Mouse (Mus musculus) brown adipose tissue, adult 24 weeks (tissue): Measurements from ENCODE around the gene Il1r1. TPM values are rescaled to one million over a fixed set of nuclear protein-coding genes. Genes with fewer than 3 reads are reported as not detected.

Source experiments
- H3K27ac ChIP-seq: fragments of 200-500 bp; replicated peaks from 2 replicates; pipeline ENCODE4 v1.5.1; 2012; ENCODE audit warnings: low read depth, mild to moderate bottlenecking, low read length
- H3K4me1 ChIP-seq: fragments of 200-500 bp; 2 replicates; pipeline ENCODE4 v1.6.1; 2012; ENCODE audit warnings: low read length, mixed read lengths; ENCODE audit not compliant: control insufficient read depth, insufficient read depth, insufficient read length
- H3K4me3 ChIP-seq: fragments of 200-500 bp; 2 replicates; pipeline ENCODE4 v1.5.1; 2012; ENCODE audit warnings: low read depth, mild to moderate bottlenecking, low read length, moderate library complexity; ENCODE audit not compliant: insufficient read depth
- polyA plus RNA-seq: library from polyadenylated mRNA; stranded (reverse); fragments of >200 nt; gene quantifications from 2 replicates; pipeline ENCODE4 v1.2.4, GENCODE M21; 2012; ENCODE audit not compliant: missing spikeins, insufficient read depth, insufficient read length

Il1r1 gene
- polyA plus RNA-seq, 1 experiment = 6.2 TPM

GRCm38 (mm10) chr1:40220549-40220948 lies 4.3 kb upstream of the Il1r1 start:
- Histone ChIP-seq H3K4me3 (no peak overlapping the region), H3K27ac (no peak overlapping the region)

GRCm38 (mm10) chr1:40221864-40222263 lies 3.0 kb upstream of the Il1r1 start:
- Histone ChIP-seq H3K27ac (no peak overlapping the region), H3K4me3 (no peak overlapping the region), H3K4me1 (peaks cover 15% of the 10 kb centered on the region)

More at GRCm38 (mm10) chr1:40220549-40220948, 4.3 kb upstream of the Il1r1 start:
- peaks cover 15% of the 10 kb centered on the region for H3K4me1 ChIP-seq

DNA sequence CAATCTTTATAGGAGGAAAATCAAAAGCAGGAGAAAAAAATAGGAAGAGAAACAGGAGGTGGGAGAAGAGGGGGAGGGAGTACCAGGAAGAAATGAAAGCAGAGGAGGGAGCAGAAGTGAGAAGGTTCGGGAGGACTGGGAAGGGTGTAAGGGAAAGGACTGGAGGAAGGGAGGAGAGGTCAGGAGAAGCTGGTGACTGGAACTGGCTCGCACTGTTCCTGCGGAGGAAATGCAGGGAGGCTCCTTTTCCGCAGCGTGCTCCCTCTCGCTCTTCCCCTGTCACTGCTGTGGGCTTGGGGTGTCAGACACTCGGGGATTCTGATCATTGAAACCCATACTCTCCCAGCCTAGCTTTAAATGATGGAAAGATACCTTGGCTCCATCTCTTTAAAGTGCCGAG lies 2.2 kb upstream of the Il1r1 start:
- peaks cover 15% of the 10 kb centered on the region for H3K4me1 ChIP-seq
- peak overlapping the region; percentile 21 for H3K27ac ChIP-seq
- no peak overlapping the region for H3K4me3 ChIP-seq

- H3K27ac ChIP-seq = no peak overlapping the region
- peaks cover 15% of the 10 kb centered on the region for H3K4me1 ChIP-seq
- H3K4me3 ChIP-seq = no peak overlapping the region
These were observed 1.3 kb upstream of the Il1r1 start for GRCm38 (mm10) chr1:40223591-40223990.

DNA sequence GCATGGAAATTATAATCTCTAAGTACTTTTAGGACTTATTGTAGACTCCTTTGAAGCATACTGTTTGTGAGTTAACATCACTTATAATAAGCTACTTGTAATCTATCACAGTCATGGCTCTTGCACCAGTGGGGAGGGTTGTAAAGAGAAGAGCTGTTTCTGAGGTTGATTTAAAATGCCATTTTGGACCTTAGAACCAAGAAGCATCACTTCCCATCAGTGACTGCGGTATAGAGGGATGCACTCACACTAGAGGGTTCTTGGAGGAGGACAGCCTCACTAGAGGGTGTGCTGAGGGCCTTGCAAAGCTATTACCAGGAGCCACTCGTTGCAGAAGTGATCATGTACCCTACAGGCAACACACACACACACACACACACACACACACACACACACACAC lies 700 bp downstream of the Il1r1 start:
- Histone ChIP-seq H3K4me1 (peaks cover 17% of the 10 kb centered on the region), H3K4me3 (peak overlapping the region; percentile 23), H3K27ac (peak overlapping the region; percentile 16; the same call in 1 of the 2 replicates)

DNA sequence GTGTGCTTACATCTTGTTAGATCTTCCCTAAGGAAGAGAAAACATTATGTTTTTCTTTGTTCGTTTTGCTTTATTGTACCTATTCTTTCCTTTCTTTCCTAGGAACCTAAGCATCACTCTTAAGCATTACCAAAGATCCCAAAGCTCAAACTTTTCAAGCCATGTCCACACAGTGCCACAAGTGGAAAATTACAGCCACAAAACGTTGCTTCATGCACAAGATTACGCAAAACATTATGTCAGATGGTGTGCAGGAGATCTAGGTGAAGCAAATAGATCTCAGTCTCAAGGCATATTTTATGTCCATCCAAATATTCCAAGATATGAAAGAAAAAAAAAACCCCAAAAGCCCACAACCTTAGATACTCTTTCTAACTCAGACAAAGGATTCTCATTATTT lies 4.2 kb downstream of the Il1r1 start:
- H3K27ac ChIP-seq = no peak overlapping the region
- peaks cover 6% of the 10 kb centered on the region; the same call in 1 of the 2 replicates for H3K4me1 ChIP-seq
- no peak overlapping the region for H3K4me3 ChIP-seq

- Histone ChIP-seq H3K4me1 (peaks cover 2% of the 10 kb centered on the region; the same call in 1 of the 2 replicates), H3K4me3 (no peak overlapping the region), H3K27ac (no peak overlapping the region)
These were observed 4.9 kb downstream of the Il1r1 start for GRCm38 (mm10) chr1:40229771-40230280.

GRCm38 (mm10) chr1:40230336-40230735 lies 5.5 kb downstream of the Il1r1 start:
- H3K27ac ChIP-seq = peak overlapping the region; percentile 39; the same call in 1 of the 2 replicates

DNA sequence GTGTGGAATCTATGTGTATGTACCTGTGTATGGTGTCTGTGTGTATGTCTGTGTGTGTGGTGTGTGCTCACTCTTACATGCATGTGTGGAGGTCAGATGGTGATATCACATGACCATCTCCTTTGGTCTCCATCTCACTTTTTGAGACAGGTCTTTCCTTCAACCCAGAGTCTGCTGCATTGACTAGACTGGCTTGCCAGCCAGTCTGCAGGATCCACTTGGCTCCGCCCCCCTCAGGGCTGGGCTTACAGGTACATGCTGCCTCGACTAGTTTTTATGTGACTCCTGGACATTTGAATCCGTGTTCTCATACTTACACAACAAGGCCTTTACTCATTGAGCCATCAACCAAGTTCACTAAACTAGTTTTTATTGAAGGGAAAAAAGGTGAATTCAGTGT lies 6.2 kb downstream of the Il1r1 start:
- H3K4me3 ChIP-seq = no peak overlapping the region
- peaks cover 2% of the 10 kb centered on the region; the same call in 1 of the 2 replicates for H3K4me1 ChIP-seq
- no peak overlapping the region for H3K27ac ChIP-seq

More at GRCm38 (mm10) chr1:40230336-40230735, 5.5 kb downstream of the Il1r1 start:
- peaks cover 2% of the 10 kb centered on the region; the same call in 1 of the 2 replicates for H3K4me1 ChIP-seq
- no peak overlapping the region for H3K4me3 ChIP-seq

DNA sequence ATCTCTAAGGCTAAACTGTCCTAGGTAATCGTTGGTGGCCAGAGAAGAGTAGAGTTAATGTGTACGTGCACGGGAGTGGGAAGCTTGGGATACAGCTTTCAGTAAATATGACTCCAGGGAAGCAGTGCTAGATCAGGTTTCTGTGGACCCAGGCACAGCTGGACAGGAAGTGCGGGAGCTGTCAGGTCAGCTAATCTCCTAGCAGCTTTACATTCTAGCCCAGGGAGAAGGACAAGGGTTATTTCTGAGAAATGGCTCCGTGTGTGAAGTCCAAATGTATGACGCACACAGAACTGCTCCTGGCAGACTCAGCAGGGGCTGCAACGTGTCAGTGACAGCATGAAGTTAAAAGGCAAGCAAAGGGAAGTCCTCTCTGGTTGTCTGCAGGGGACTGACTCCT lies 8.3 kb downstream of the Il1r1 start:
- Histone ChIP-seq H3K4me1 (peaks cover 2% of the 10 kb centered on the region; the same call in 1 of the 2 replicates), H3K27ac (no peak overlapping the region), H3K4me3 (no peak overlapping the region)

GRCm38 (mm10) chr1:40233621-40234020 lies 8.7 kb downstream of the Il1r1 start:
- no peak overlapping the region for H3K27ac ChIP-seq
- H3K4me3 ChIP-seq = no peak overlapping the region
- H3K4me1 ChIP-seq = peaks cover 2% of the 10 kb centered on the region; the same call in 1 of the 2 replicates

DNA sequence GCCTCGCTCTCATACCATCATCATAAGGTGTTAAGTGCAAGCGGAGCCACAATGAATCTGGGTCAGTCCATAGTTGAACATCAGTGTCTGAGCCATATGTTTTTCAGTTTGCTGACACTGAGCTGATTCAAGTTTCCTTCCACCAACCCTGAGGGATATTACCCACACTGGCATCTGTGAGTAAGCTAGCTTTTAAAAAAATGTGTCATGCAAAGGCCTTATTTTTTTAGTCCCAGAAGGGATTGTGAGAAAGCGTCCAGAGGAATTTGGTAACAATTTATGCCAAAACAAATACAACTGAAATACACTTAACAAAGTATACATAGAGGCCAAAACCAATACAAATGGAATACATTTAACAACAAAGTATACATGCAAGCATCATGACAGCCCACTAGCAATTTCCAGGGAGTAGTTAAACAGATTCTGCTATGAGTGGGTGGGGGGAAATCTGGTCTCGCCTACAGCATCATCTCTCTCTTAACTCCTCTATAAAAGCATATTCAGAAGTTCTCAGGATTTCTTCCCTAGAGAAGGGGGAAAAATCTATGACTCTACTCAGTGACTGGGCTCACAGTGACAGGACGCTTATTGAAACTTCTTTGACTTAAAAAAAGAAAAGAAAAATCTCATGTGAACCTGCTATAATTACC lies 10.8 kb downstream of the Il1r1 start:
- H3K27ac ChIP-seq = no peak overlapping the region
- no peak overlapping the region for H3K4me3 ChIP-seq
- no peaks in the 10 kb centered on the region; the same call in 1 of the 2 replicates for H3K4me1 ChIP-seq

DNA sequence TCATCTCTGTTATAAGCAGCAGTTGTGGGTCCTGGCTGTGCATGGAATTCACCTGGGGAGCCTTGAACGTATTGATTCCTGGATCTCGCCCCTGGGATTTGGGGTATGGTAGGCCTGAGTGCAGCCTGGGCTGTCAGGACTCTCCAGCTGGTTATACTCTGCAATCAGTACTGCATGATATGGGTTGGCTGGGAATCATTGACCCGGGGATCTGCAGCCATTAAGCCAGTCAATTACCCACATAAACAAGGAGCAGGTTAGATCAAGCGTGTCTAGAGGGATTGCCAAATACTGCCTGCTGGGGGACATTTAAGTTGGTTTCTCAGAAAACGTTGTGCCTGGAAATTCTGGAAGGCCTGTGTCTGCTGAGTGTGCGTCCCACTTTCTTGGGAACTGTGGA lies 11.8 kb downstream of the Il1r1 start:
- Histone ChIP-seq H3K27ac (no peak overlapping the region), H3K4me3 (no peak overlapping the region), H3K4me1 (no peaks in the 10 kb centered on the region; the same call in 1 of the 2 replicates)

GRCm38 (mm10) chr1:40237094-40237493 lies 12.2 kb downstream of the Il1r1 start:
- Histone ChIP-seq H3K4me3 (no peak overlapping the region), H3K4me1 (no peaks in the 10 kb centered on the region; the same call in 1 of the 2 replicates), H3K27ac (no peak overlapping the region)

GRCm38 (mm10) chr1:40240353-40241092 lies 15.6 kb downstream of the Il1r1 start:
- no peak overlapping the region for H3K4me3 ChIP-seq
- H3K4me1 ChIP-seq = no peaks in the 10 kb centered on the region; the same call in 1 of the 2 replicates
- H3K27ac ChIP-seq = no peak overlapping the region
